Mouse (Mus musculus): ENCODE results near the gene Pcdh7. TPM values are rescaled to one million over a fixed set of nuclear protein-coding genes. Genes with fewer than 3 reads are reported as not detected.

The Pcdh7 gene
- polyA plus RNA-seq, 1 experiment from 2014 or later = 16.5 TPM

- no peak for ATAC-seq (ENCODE audit: extremely low read depth, insufficient number of reproducible peaks, low FRiP score, low TSS enrichment)
- Histone ChIP-seq H3K9ac (no peak overlapping the region), H3K27ac (replicated peaks) (no peak overlapping the region), H3K27me3 (replicated peaks) (no peaks in the 10 kb centered on the region), H3K9me3 (no peaks in the 10 kb centered on the region), H3K4me2 (no peak overlapping the region), H3K36me3 (peaks cover 4% of the 10 kb centered on the region; the same call in 1 of the 2 replicates), H3K4me1 (peaks cover 6% of the 10 kb centered on the region; the same call in 1 of the 2 replicates), H3K4me3 (no peak overlapping the region)
- WGBS = 63% methylated on average over 2 of the region's 2 CpGs
Observed at GRCm38 (mm10) chr5:57943176-57943575, 225.4 kb downstream of the Pcdh7 start.

GRCm38 (mm10) chr5:57943611-57944010 is 225.8 kb downstream of the Pcdh7 start:
- Histone ChIP-seq H3K9ac (no peak overlapping the region), H3K9me3 (no peaks in the 10 kb centered on the region), H3K4me2 (no peak overlapping the region), H3K4me1 (peaks cover 6% of the 10 kb centered on the region; the same call in 1 of the 2 replicates), H3K36me3 (peaks cover 4% of the 10 kb centered on the region; the same call in 1 of the 2 replicates), H3K27me3 (replicated peaks) (no peaks in the 10 kb centered on the region), H3K27ac (replicated peaks) (no peak overlapping the region), H3K4me3 (no peak overlapping the region)
- ATAC-seq (ENCODE audit: extremely low read depth, insufficient number of reproducible peaks, low FRiP score, low TSS enrichment) = no peak
- 86% methylated on average over 2 of the region's 2 CpGs for WGBS

GRCm38 (mm10) chr5:57945419-57945818 is 227.7 kb downstream of the Pcdh7 start:
- Histone ChIP-seq H3K4me3 (no peak overlapping the region), H3K36me3 (peaks cover 4% of the 10 kb centered on the region; the same call in 1 of the 2 replicates), H3K9me3 (no peaks in the 10 kb centered on the region), H3K4me1 (peaks cover 11% of the 10 kb centered on the region; the same call in 1 of the 2 replicates), H3K9ac (no peak overlapping the region), H3K27ac (replicated peaks) (peak overlapping the region; percentile 36; the same call in 1 of the 2 replicates), H3K4me2 (peak overlapping the region; percentile 41), H3K27me3 (replicated peaks) (no peaks in the 10 kb centered on the region)
- WGBS = 37% methylated on average over 3 of the region's 3 CpGs
- no peak for ATAC-seq (ENCODE audit: extremely low read depth, insufficient number of reproducible peaks, low FRiP score, low TSS enrichment)

GRCm38 (mm10) chr5:57959317-57959716 is 241.6 kb downstream of the Pcdh7 start:
- ATAC-seq (ENCODE audit: extremely low read depth, insufficient number of reproducible peaks, low FRiP score, low TSS enrichment) = no peak; the same call in 1 of the 2 replicates
- WGBS = 41% methylated on average over 1 of the region's 1 CpGs

GRCm38 (mm10) chr5:57963792-57964191 is 246.0 kb downstream of the Pcdh7 start:
- Histone ChIP-seq H3K9me3 (no peaks in the 10 kb centered on the region), H3K27me3 (replicated peaks) (no peaks in the 10 kb centered on the region), H3K4me2 (no peak overlapping the region), H3K36me3 (no peaks in the 10 kb centered on the region), H3K4me3 (no peak overlapping the region), H3K9ac (no peak overlapping the region), H3K4me1 (peaks cover 9% of the 10 kb centered on the region), H3K27ac (replicated peaks) (no peak overlapping the region)
- 74% methylated on average over 4 of the region's 4 CpGs for WGBS
- ATAC-seq (ENCODE audit: extremely low read depth, insufficient number of reproducible peaks, low FRiP score, low TSS enrichment) = no peak

More at GRCm38 (mm10) chr5:57959317-57959716, 241.6 kb downstream of the Pcdh7 start:
- H3K4me1 ChIP-seq = peaks cover 20% of the 10 kb centered on the region
- H3K9me3 ChIP-seq = no peaks in the 10 kb centered on the region
- no peaks in the 10 kb centered on the region for H3K27me3 ChIP-seq (replicated peaks)
- H3K9ac ChIP-seq = no peak overlapping the region
- no peaks in the 10 kb centered on the region for H3K36me3 ChIP-seq
- no peak overlapping the region for H3K4me2 ChIP-seq
- H3K27ac ChIP-seq (replicated peaks) = no peak overlapping the region
- no peak overlapping the region for H3K4me3 ChIP-seq

GRCm38 (mm10) chr5:57964201-57964600 is 246.4 kb downstream of the Pcdh7 start:
- H3K36me3 ChIP-seq = no peaks in the 10 kb centered on the region
- H3K4me2 ChIP-seq = no peak overlapping the region
- no peak for ATAC-seq (ENCODE audit: extremely low read depth, insufficient number of reproducible peaks, low FRiP score, low TSS enrichment)
- WGBS = 83% methylated on average over 4 of the region's 4 CpGs
- no peak overlapping the region for H3K9ac ChIP-seq
- peaks cover 5% of the 10 kb centered on the region for H3K4me1 ChIP-seq
- H3K9me3 ChIP-seq = no peaks in the 10 kb centered on the region
- H3K27ac ChIP-seq (replicated peaks) = no peak overlapping the region
- no peaks in the 10 kb centered on the region for H3K27me3 ChIP-seq (replicated peaks)
- no peak overlapping the region for H3K4me3 ChIP-seq

GRCm38 (mm10) chr5:57993584-57993983 is 275.8 kb downstream of the Pcdh7 start:
- peak overlapping the region; percentile 32; the same call in 1 of the 2 replicates for H3K27ac ChIP-seq (replicated peaks)
- no peaks in the 10 kb centered on the region for H3K27me3 ChIP-seq (replicated peaks)
- no peaks in the 10 kb centered on the region for H3K36me3 ChIP-seq
- peaks cover 7% of the 10 kb centered on the region; the same call in 1 of the 2 replicates for H3K4me1 ChIP-seq
- no peak overlapping the region for H3K9ac ChIP-seq
- H3K4me3 ChIP-seq = no peak overlapping the region
- no peak for ATAC-seq (ENCODE audit: extremely low read depth, insufficient number of reproducible peaks, low FRiP score, low TSS enrichment)
- no peaks in the 10 kb centered on the region for H3K9me3 ChIP-seq
- no peak overlapping the region for H3K4me2 ChIP-seq
- WGBS = 68% methylated on average over 2 of the region's 2 CpGs

- no peak for ATAC-seq (ENCODE audit: extremely low read depth, insufficient number of reproducible peaks, low FRiP score, low TSS enrichment)
- no peak overlapping the region for H3K9ac ChIP-seq
- H3K27me3 ChIP-seq (replicated peaks) = no peaks in the 10 kb centered on the region
- no peaks in the 10 kb centered on the region for H3K36me3 ChIP-seq
- H3K9me3 ChIP-seq = no peaks in the 10 kb centered on the region
- H3K4me2 ChIP-seq = no peak overlapping the region
- H3K4me1 ChIP-seq = peaks cover 3% of the 10 kb centered on the region; the same call in 1 of the 2 replicates
- no peak overlapping the region for H3K4me3 ChIP-seq
- WGBS = 74% methylated on average over 2 of the region's 2 CpGs
- no peak overlapping the region for H3K27ac ChIP-seq (replicated peaks)
Observed at GRCm38 (mm10) chr5:58021331-58021730, 303.6 kb downstream of the Pcdh7 start.

GRCm38 (mm10) chr5:58025123-58025522 is 307.4 kb downstream of the Pcdh7 start:
- WGBS = 74% methylated on average over 7 of the region's 7 CpGs
- H3K4me2 ChIP-seq = no peak overlapping the region
- no peaks in the 10 kb centered on the region for H3K9me3 ChIP-seq
- H3K36me3 ChIP-seq = no peaks in the 10 kb centered on the region
- no peak for ATAC-seq (ENCODE audit: extremely low read depth, insufficient number of reproducible peaks, low FRiP score, low TSS enrichment)
- no peaks in the 10 kb centered on the region for H3K27me3 ChIP-seq (replicated peaks)
- H3K4me3 ChIP-seq = no peak overlapping the region
- peaks cover 3% of the 10 kb centered on the region; the same call in 1 of the 2 replicates for H3K4me1 ChIP-seq
- no peak overlapping the region for H3K9ac ChIP-seq
- no peak overlapping the region for H3K27ac ChIP-seq (replicated peaks)

GRCm38 (mm10) chr5:58025759-58026158 is 308.0 kb downstream of the Pcdh7 start:
- Histone ChIP-seq H3K9me3 (0 out of 2 replicates have a peak, but pooled peaks cover 3% of the 10 kb centered on the region), H3K4me2 (no peak overlapping the region), H3K27ac (replicated peaks) (no peak overlapping the region), H3K27me3 (replicated peaks) (no peaks in the 10 kb centered on the region), H3K9ac (no peak overlapping the region), H3K4me3 (no peak overlapping the region), H3K36me3 (no peaks in the 10 kb centered on the region), H3K4me1 (peaks cover 3% of the 10 kb centered on the region; the same call in 1 of the 2 replicates)
- no peak for ATAC-seq (ENCODE audit: extremely low read depth, insufficient number of reproducible peaks, low FRiP score, low TSS enrichment)
- 58% methylated on average over 8 of the region's 8 CpGs for WGBS

GRCm38 (mm10) chr5:58039875-58040274 is 322.1 kb downstream of the Pcdh7 start:
- no peak overlapping the region for H3K4me3 ChIP-seq
- peaks cover 16% of the 10 kb centered on the region for H3K4me1 ChIP-seq
- no peaks in the 10 kb centered on the region for H3K27me3 ChIP-seq (replicated peaks)
- H3K36me3 ChIP-seq = no peaks in the 10 kb centered on the region
- 63% methylated on average over 3 of the region's 3 CpGs for WGBS
- no peak overlapping the region for H3K4me2 ChIP-seq
- no peak overlapping the region for H3K9ac ChIP-seq
- no peak overlapping the region for H3K27ac ChIP-seq (replicated peaks)
- no peak for ATAC-seq (ENCODE audit: extremely low read depth, insufficient number of reproducible peaks, low FRiP score, low TSS enrichment)
- H3K9me3 ChIP-seq = no peaks in the 10 kb centered on the region

GRCm38 (mm10) chr5:58044216-58044615 is 326.4 kb downstream of the Pcdh7 start:
- Histone ChIP-seq H3K4me3 (no peak overlapping the region), H3K4me1 (peaks cover 16% of the 10 kb centered on the region), H3K9me3 (no peaks in the 10 kb centered on the region), H3K9ac (no peak overlapping the region), H3K36me3 (no peaks in the 10 kb centered on the region), H3K27ac (replicated peaks) (no peak overlapping the region), H3K27me3 (replicated peaks) (no peaks in the 10 kb centered on the region), H3K4me2 (peak overlapping the region; percentile 24)
- no peak for ATAC-seq (ENCODE audit: extremely low read depth, insufficient number of reproducible peaks, low FRiP score, low TSS enrichment)
- 39% methylated on average over 4 of the region's 4 CpGs for WGBS

All from heart, embryonic 13.5 days (tissue).